Mouse (Mus musculus): ENCODE data around the gene Hoxd9. TPM values are rescaled to one million over a fixed set of nuclear protein-coding genes. Genes with fewer than 3 reads are reported as not detected.

The Hoxd9 gene
- polyA plus RNA-seq, 1 experiment from 2014 or later: 0.41 TPM

DNA sequence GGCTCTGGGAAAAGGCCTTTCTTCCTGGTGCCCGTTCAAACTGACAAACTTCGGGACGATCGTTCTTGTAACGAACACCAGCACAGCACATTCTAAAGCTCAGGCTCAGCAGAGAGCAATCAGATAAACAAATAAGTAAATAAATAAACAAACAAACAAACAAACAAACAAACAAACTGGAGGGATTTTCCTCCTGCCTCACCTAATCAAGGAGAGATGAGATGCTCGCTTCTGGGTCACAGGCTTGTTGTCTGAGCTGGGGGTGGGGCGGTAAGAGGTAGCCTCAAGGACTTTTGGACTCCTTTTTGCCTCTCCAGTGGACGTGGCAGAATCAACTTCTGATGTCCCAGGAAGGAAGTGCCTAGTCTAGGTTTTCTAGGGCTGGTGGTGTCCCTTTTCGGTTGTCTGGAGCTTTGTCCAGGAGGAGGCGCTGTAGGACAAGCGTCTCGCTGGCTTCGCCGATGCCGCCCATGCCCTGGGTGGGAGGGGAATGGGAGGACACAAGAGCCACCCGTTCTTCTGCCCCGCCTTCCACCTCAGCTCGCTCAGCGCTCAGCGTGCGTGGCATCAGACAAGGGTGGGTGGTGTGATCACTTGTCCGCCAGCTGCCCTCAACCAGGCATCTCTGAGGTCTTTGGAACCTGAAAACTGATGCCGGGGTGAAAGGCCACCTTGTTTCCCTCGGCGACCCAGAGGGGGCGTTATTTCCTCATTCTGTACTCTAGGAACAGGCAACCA, 18.1 kb downstream of the Hoxd9 start:
- Histone ChIP-seq H3K9me3 (ENCODE audit: control insufficient read depth, low read depth, low read length) (no peaks in the 10 kb centered on the region), H3K4me1 (ENCODE audit: control insufficient read depth, insufficient read depth, low read length) (no peaks in the 10 kb centered on the region; the same call in 1 of the 2 replicates), H3K9ac (replicated peaks; ENCODE audit: low read depth, low read length) (no peak overlapping the region), H3K27ac (ENCODE audit: low read length) (no peak overlapping the region), H3K4me3 (ENCODE audit: low read depth, low read length) (peak overlapping the region; percentile 11; the same call in 1 of the 2 replicates), H3K36me3 (ENCODE audit: control insufficient read depth, insufficient read depth, low read length) (no peaks in the 10 kb centered on the region), H3K4me2 (replicated peaks; ENCODE audit: low read depth, low read length) (peak overlapping the region; percentile 42), H3K27me3 (ENCODE audit: control insufficient read depth, insufficient read depth, low read length) (peaks cover 63% of the 10 kb centered on the region)
- WGBS: 3% methylated on average over 26 of the region's 26 CpGs
- ATAC-seq (ENCODE audit: insufficient number of reproducible peaks, insufficient read depth, low FRiP score, low read depth): peak; percentile 58

- Histone ChIP-seq H3K27ac (ENCODE audit: low read length) (no peak overlapping the region), H3K27me3 (ENCODE audit: control insufficient read depth, insufficient read depth, low read length) (peaks cover 72% of the 10 kb centered on the region), H3K9ac (replicated peaks; ENCODE audit: low read depth, low read length) (no peak overlapping the region), H3K4me3 (ENCODE audit: low read depth, low read length) (no peak overlapping the region), H3K4me2 (replicated peaks; ENCODE audit: low read depth, low read length) (no peak overlapping the region), H3K4me1 (ENCODE audit: control insufficient read depth, insufficient read depth, low read length) (no peaks in the 10 kb centered on the region), H3K36me3 (ENCODE audit: control insufficient read depth, insufficient read depth, low read length) (no peaks in the 10 kb centered on the region), H3K9me3 (ENCODE audit: control insufficient read depth, low read depth, low read length) (no peaks in the 10 kb centered on the region)
- ATAC-seq (ENCODE audit: insufficient number of reproducible peaks, insufficient read depth, low FRiP score, low read depth): no peak
- 22% methylated on average over 2 of the region's 2 CpGs for WGBS
These were observed 22.9 kb downstream of the Hoxd9 start for GRCm38 (mm10) chr2:74720384-74720783.

GRCm38 (mm10) chr2:74720955-74721491, 23.5 kb downstream of the Hoxd9 start:
- Histone ChIP-seq H3K9ac (replicated peaks; ENCODE audit: low read depth, low read length) (no peak overlapping the region), H3K4me1 (ENCODE audit: control insufficient read depth, insufficient read depth, low read length) (no peaks in the 10 kb centered on the region), H3K27ac (ENCODE audit: low read length) (no peak overlapping the region), H3K27me3 (ENCODE audit: control insufficient read depth, insufficient read depth, low read length) (peaks cover 75% of the 10 kb centered on the region), H3K9me3 (ENCODE audit: control insufficient read depth, low read depth, low read length) (no peaks in the 10 kb centered on the region), H3K4me2 (replicated peaks; ENCODE audit: low read depth, low read length) (no peak overlapping the region), H3K4me3 (ENCODE audit: low read depth, low read length) (no peak overlapping the region), H3K36me3 (ENCODE audit: control insufficient read depth, insufficient read depth, low read length) (no peaks in the 10 kb centered on the region)
- 24% methylated on average over 5 of the region's 5 CpGs for WGBS
- ATAC-seq (ENCODE audit: insufficient number of reproducible peaks, insufficient read depth, low FRiP score, low read depth): no peak

GRCm38 (mm10) chr2:74721882-74722281, 24.4 kb downstream of the Hoxd9 start:
- H3K9ac ChIP-seq (replicated peaks; ENCODE audit: low read depth, low read length): no peak overlapping the region
- H3K4me2 ChIP-seq (replicated peaks; ENCODE audit: low read depth, low read length): no peak overlapping the region
- WGBS: 10% methylated on average over 6 of the region's 6 CpGs
- H3K36me3 ChIP-seq (ENCODE audit: control insufficient read depth, insufficient read depth, low read length): no peaks in the 10 kb centered on the region
- H3K4me3 ChIP-seq (ENCODE audit: low read depth, low read length): no peak overlapping the region
- H3K9me3 ChIP-seq (ENCODE audit: control insufficient read depth, low read depth, low read length): no peaks in the 10 kb centered on the region
- H3K27ac ChIP-seq (ENCODE audit: low read length): no peak overlapping the region
- peaks cover 74% of the 10 kb centered on the region for H3K27me3 ChIP-seq (ENCODE audit: control insufficient read depth, insufficient read depth, low read length)
- ATAC-seq (ENCODE audit: insufficient number of reproducible peaks, insufficient read depth, low FRiP score, low read depth): no peak
- H3K4me1 ChIP-seq (ENCODE audit: control insufficient read depth, insufficient read depth, low read length): no peaks in the 10 kb centered on the region

DNA sequence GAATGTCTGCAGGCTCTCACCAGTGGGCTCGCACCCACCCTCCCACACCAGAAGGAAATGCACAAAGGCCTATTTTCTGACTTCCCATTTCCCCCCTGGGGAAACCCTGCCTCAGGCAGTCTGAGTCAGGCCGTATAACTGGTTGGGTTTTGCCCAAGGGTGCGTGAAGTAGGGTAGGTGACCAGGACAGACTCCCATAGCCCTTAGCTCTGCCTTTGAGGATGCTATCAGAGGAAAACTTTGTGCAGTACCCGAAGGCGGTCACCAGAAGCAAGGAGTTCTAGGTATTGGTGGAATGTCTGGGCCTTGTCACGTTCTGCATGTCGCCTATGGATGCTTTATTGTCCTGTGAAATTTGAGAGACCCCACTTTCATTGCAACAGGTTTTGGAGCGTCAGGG, 25.4 kb downstream of the Hoxd9 start:
- Histone ChIP-seq H3K27me3 (ENCODE audit: control insufficient read depth, insufficient read depth, low read length) (peaks cover 69% of the 10 kb centered on the region), H3K27ac (ENCODE audit: low read length) (no peak overlapping the region), H3K4me1 (ENCODE audit: control insufficient read depth, insufficient read depth, low read length) (no peaks in the 10 kb centered on the region), H3K4me2 (replicated peaks; ENCODE audit: low read depth, low read length) (no peak overlapping the region), H3K36me3 (ENCODE audit: control insufficient read depth, insufficient read depth, low read length) (no peaks in the 10 kb centered on the region), H3K9ac (replicated peaks; ENCODE audit: low read depth, low read length) (no peak overlapping the region), H3K9me3 (ENCODE audit: control insufficient read depth, low read depth, low read length) (no peaks in the 10 kb centered on the region), H3K4me3 (ENCODE audit: low read depth, low read length) (no peak overlapping the region)
- no peak for ATAC-seq (ENCODE audit: insufficient number of reproducible peaks, insufficient read depth, low FRiP score, low read depth)
- 31% methylated on average over 8 of the region's 8 CpGs for WGBS

DNA sequence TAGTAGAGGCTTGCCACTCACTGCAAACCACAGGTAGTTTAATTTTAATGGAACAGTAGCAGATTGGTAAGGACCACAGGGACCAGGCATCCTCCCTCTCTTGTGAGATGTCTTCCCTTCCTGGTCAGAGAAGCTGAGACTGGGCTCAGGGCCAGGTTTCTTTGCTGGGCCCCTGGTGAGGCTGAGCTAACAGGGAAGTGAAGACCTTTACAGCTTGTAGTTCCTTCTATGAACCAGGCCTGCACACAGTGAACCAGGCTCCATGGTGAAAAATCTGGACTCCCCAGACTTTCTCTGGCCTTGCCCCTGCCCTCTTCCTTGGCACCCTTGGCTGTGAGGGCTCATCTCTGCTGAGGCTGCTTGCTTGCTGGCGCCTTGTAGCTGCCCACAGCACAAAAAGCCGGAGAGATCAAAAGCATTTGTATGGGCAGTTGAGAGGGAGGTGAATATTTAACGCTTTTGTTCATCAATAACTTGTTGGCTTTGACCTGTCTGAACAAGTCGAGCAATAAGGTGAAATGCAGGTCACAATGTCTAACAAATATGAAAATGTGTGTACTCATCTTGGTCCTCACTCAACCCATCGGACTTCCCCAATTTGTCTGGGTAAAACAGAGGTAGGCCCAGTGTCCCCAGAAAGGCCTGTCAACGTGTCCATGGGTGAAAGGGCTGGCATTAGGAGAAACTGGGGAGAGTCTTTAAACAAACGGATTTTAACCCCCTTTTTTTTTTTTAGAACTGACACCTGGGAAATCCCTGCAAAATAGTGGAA, 26.9 kb downstream of the Hoxd9 start:
- Histone ChIP-seq H3K9ac (replicated peaks; ENCODE audit: low read depth, low read length) (no peak overlapping the region), H3K36me3 (ENCODE audit: control insufficient read depth, insufficient read depth, low read length) (no peaks in the 10 kb centered on the region), H3K27ac (ENCODE audit: low read length) (no peak overlapping the region), H3K4me3 (ENCODE audit: low read depth, low read length) (no peak overlapping the region), H3K4me2 (replicated peaks; ENCODE audit: low read depth, low read length) (no peak overlapping the region), H3K27me3 (ENCODE audit: control insufficient read depth, insufficient read depth, low read length) (peaks cover 76% of the 10 kb centered on the region), H3K9me3 (ENCODE audit: control insufficient read depth, low read depth, low read length) (no peaks in the 10 kb centered on the region), H3K4me1 (ENCODE audit: control insufficient read depth, insufficient read depth, low read length) (no peaks in the 10 kb centered on the region)
- 38% methylated on average over 7 of the region's 7 CpGs for WGBS
- ATAC-seq (ENCODE audit: insufficient number of reproducible peaks, insufficient read depth, low FRiP score, low read depth): no peak

DNA sequence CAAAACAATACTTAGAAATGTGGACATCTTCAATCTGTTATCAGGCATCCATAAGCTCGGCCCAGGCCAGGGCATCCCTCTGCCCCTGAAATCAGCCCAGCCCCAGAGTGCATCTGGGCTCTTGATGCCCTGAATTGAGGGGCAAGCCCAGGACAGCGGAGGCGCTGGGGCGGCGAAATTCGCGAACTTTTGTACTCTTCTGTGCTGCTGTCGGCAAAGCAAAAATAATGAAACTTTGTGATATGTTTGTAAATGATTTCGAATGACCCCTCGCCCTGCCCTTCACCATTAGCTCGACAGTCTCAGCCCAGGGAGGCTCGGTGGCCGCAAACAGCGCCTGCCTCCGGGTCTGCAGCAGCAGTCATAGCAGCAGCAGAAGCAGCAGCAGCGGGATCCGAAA, 27.6 kb downstream of the Hoxd9 start:
- Histone ChIP-seq H3K36me3 (ENCODE audit: control insufficient read depth, insufficient read depth, low read length) (no peaks in the 10 kb centered on the region), H3K27ac (ENCODE audit: low read length) (no peak overlapping the region), H3K4me1 (ENCODE audit: control insufficient read depth, insufficient read depth, low read length) (no peaks in the 10 kb centered on the region), H3K4me3 (ENCODE audit: low read depth, low read length) (no peak overlapping the region), H3K27me3 (ENCODE audit: control insufficient read depth, insufficient read depth, low read length) (peaks cover 77% of the 10 kb centered on the region), H3K9ac (replicated peaks; ENCODE audit: low read depth, low read length) (no peak overlapping the region), H3K9me3 (ENCODE audit: control insufficient read depth, low read depth, low read length) (no peaks in the 10 kb centered on the region), H3K4me2 (replicated peaks; ENCODE audit: low read depth, low read length) (no peak overlapping the region)
- WGBS: 11% methylated on average over 17 of the region's 17 CpGs
- ATAC-seq (ENCODE audit: insufficient number of reproducible peaks, insufficient read depth, low FRiP score, low read depth): no peak

DNA sequence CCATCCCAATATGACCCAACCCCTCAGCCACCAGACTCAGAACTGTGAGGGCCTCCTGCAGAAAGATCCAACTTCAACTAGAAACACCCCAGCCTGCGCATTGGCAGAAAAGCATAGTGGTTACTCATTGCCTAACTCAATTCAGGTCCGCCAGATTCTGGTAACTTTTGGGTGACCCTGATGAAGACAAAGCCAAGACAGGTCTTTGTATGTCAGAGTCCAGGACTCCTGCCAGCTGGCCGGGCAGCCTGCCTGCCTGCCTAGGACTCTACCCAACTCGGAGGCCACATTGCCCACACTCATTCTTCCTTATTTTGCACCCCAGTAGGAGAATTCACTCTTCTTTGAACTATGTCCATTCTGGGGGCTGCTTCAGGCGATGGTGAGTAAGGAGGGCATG, 29.0 kb downstream of the Hoxd9 start, which contains the start of gene Gm28230:
Gm28230 (plus strand) TSS at position 178 of the 400 bp plus-strand sequence.
- peak within 1 kb of the TSS; percentile 7 for H3K4me3 ChIP-seq (ENCODE audit: low read depth, low read length)
- no peaks in the 10 kb centered on the region for H3K4me1 ChIP-seq (ENCODE audit: control insufficient read depth, insufficient read depth, low read length)
- peak within 1 kb of the TSS; percentile 19; the same call in 1 of the 2 replicates for H3K4me2 ChIP-seq (replicated peaks; ENCODE audit: low read depth, low read length)
- H3K36me3 ChIP-seq (ENCODE audit: control insufficient read depth, insufficient read depth, low read length): no peaks in the 10 kb centered on the region
- no peak within 1 kb of the TSS for H3K27ac ChIP-seq (ENCODE audit: low read length)
- H3K9me3 ChIP-seq (ENCODE audit: control insufficient read depth, low read depth, low read length): no peaks in the 10 kb centered on the region
- H3K9ac ChIP-seq (replicated peaks; ENCODE audit: low read depth, low read length): no peak within 1 kb of the TSS
- ATAC-seq (ENCODE audit: insufficient number of reproducible peaks, insufficient read depth, low FRiP score, low read depth): no peak
- peaks cover 77% of the 10 kb centered on the region for H3K27me3 ChIP-seq (ENCODE audit: control insufficient read depth, insufficient read depth, low read length)
- 37% methylated on average over 5 of the region's 5 CpGs for WGBS

Measured in stomach, embryonic 14.5 days (tissue).